ENCODE assay signal across 9 mouse cellular contexts in genomic region chr4:59549977-59550560, GRCm38 (mm10). TPM values are rescaled to one million over a fixed set of nuclear protein-coding genes. Genes with fewer than 3 reads are reported as not detected.
A peak's percentile ranks its signal among the peaks of the same experiment; 100 is the strongest.
DNase-seq lines count a peak whose midpoint lies in the region; ATAC-seq and TF ChIP-seq lines count a peak whose summit lies in the region.
"Had no signal": no experiment of that assay in that cellular context is flagged by ENCODE, and none has a peak within 500 bp of the region (broad histone marks: within the 10 kb centered on the region; RNA-seq: fewer than 3 reads in every experiment).

No protein-coding gene starts in this region.

- peak overlapping the region; percentile 87 for H3K9ac ChIP-seq in heart, embryonic 14.5 days (ENCODE audit: low read length)
- peak overlapping the region; percentile 99 for H3K9ac ChIP-seq in MEL (ENCODE audit: control insufficient read depth, low read depth, low read length, poor library complexity, severe bottlenecking)
- peak overlapping the region; percentile 85 for H3K9ac ChIP-seq in hindbrain, embryonic 13.5 days
- H3K9ac ChIP-seq in midbrain, embryonic 15.5 days: peak overlapping the region; percentile 74; the same call in 1 of the 2 replicates

- peak overlapping the region; percentile 63 to 95 for H3K4me3 ChIP-seq in heart, embryonic 14.5 days (ENCODE audit: control insufficient read depth in 1 of 2, insufficient read depth in 1 of 2, low read depth in 1 of 2, low read length in 2 of 2)
- H3K4me3 ChIP-seq in MEL (ENCODE audit: control insufficient read depth in 1 of 2, insufficient read depth in 1 of 2, low read depth in 2 of 2, low read length in 2 of 2): peak overlapping the region; percentile 68 to 81
- H3K4me3 ChIP-seq in hindbrain, embryonic 13.5 days: peak overlapping the region; percentile 87
- peak overlapping the region; percentile 97 for H3K4me3 ChIP-seq in midbrain, embryonic 15.5 days

- TF ChIP-seq RAD21 in MEL (IDR thresholded peaks at IDR 0.05; ENCODE audit: low read depth, low read length): no peak

- peak overlapping the region; percentile 93 for H3K4me2 ChIP-seq in heart, embryonic 14.5 days (ENCODE audit: low read length)
- H3K4me2 ChIP-seq in hindbrain, embryonic 13.5 days: peak overlapping the region; percentile 77
- peak overlapping the region; percentile 86 for H3K4me2 ChIP-seq in midbrain, embryonic 15.5 days

- no peak for TF ChIP-seq CTCF in MEL (IDR thresholded peaks at IDR 0.05 in 2 of 3, conservative IDR thresholded peaks at IDR 0.05 in 1 of 3; ENCODE audit: control insufficient read depth in 1 of 3, insufficient read depth in 1 of 3, low read depth in 2 of 3, low read length in 3 of 3, poor library complexity in 1 of 3, severe bottlenecking in 1 of 3)

- H3K27me3 ChIP-seq in heart, embryonic 14.5 days (ENCODE audit: control insufficient read depth, insufficient read depth, low read length): no peaks in the 10 kb centered on the region
- H3K27me3 ChIP-seq in MEL (ENCODE audit: control insufficient read depth in 1 of 2, insufficient read depth in 2 of 2, low read length in 2 of 2): no peaks in the 10 kb centered on the region
- H3K27me3 ChIP-seq in hindbrain, embryonic 13.5 days: no peaks in the 10 kb centered on the region
- H3K27me3 ChIP-seq in midbrain, embryonic 15.5 days (replicated peaks): no peaks in the 10 kb centered on the region
- H3K27me3 ChIP-seq: Patski had no signal

- WGBS in heart, embryonic 14.5 days: 25% methylated on average over 11 of the region's 11 CpGs
- 20% methylated on average over 11 of the region's 11 CpGs for WGBS in hindbrain, embryonic 13.5 days
- 15% methylated on average over 11 of the region's 11 CpGs for WGBS in midbrain, embryonic 15.5 days

- H3K27ac ChIP-seq in heart, embryonic 14.5 days (replicated peaks in 1 of 2; ENCODE audit: control insufficient read depth in 1 of 2, insufficient read depth in 1 of 2, low read depth in 2 of 2, low read length in 2 of 2): peak overlapping the region in 1 of 2 experiments; percentile 93; a peak in 2 of 4 replicates
- peak overlapping the region; percentile 70 for H3K27ac ChIP-seq in MEL (ENCODE audit: control insufficient read depth, low read depth, low read length)
- H3K27ac ChIP-seq in hindbrain, embryonic 13.5 days: no peak overlapping the region
- H3K27ac ChIP-seq in midbrain, embryonic 15.5 days: no peak overlapping the region

- H3K36me3 ChIP-seq in heart, embryonic 14.5 days (ENCODE audit: control insufficient read depth, insufficient read depth, low read length): no peaks in the 10 kb centered on the region
- peaks cover 0 to 10% of the 10 kb centered on the region in 2 experiments; a peak in 2 of 4 replicates for H3K36me3 ChIP-seq in MEL (ENCODE audit: control insufficient read depth in 1 of 2, insufficient read depth in 2 of 2, low read length in 2 of 2)
- H3K36me3 ChIP-seq in hindbrain, embryonic 13.5 days: no peaks in the 10 kb centered on the region
- no peaks in the 10 kb centered on the region for H3K36me3 ChIP-seq in midbrain, embryonic 15.5 days (replicated peaks)

- ATAC-seq in heart, embryonic 14.5 days (ENCODE audit: insufficient number of reproducible peaks, insufficient read depth, low FRiP score, low read depth): no peak
- no peak for ATAC-seq in hindbrain, embryonic 13.5 days (ENCODE audit: low FRiP score)
- no peak for ATAC-seq in midbrain, embryonic 15.5 days (replicated peaks)
- ATAC-seq in megakaryocyte progenitor cell, adult 5-6 weeks (replicated peaks; ENCODE audit: poor library complexity): no peak
- no peak for ATAC-seq in inflammation-experienced regulatory T-cells, adult 6 months

- H3K79me2 ChIP-seq in MEL (ENCODE audit: control insufficient read depth, insufficient read depth, low read length, poor library complexity): peaks cover 35% of the 10 kb centered on the region

- TF ChIP-seq POLR2A in MEL (IDR thresholded peaks at IDR 0.05; ENCODE audit: control insufficient read depth in 1 of 2, insufficient read depth in 1 of 2, low read depth in 1 of 2, low read length in 2 of 2, poor library complexity in 1 of 2): no peak

- H3K4me1 ChIP-seq in heart, embryonic 14.5 days (ENCODE audit: control insufficient read depth in 2 of 2, insufficient read depth in 2 of 2, low read length in 2 of 2): peaks cover 0 to 19% of the 10 kb centered on the region in 2 experiments; a peak in 2 of 4 replicates
- H3K4me1 ChIP-seq in MEL (ENCODE audit: control insufficient read depth in 1 of 2, insufficient read depth in 2 of 2, low read length in 2 of 2): peaks cover 6% of the 10 kb centered on the region in 2 experiments; a peak in 3 of 4 replicates
- peaks cover 23% of the 10 kb centered on the region for H3K4me1 ChIP-seq in hindbrain, embryonic 13.5 days (replicated peaks)
- peaks cover 10% of the 10 kb centered on the region for H3K4me1 ChIP-seq in midbrain, embryonic 15.5 days

- TF ChIP-seq EP300 in MEL (IDR thresholded peaks at IDR 0.05; ENCODE audit: low read depth in 1 of 2, low read length in 2 of 2): no peak

- intact Hi-C loops in heart, postnatal 36 days (cut with DNase I): loop anchor here (2.0 to 5.0 kb wide), 2 partner anchors 53 to 361 kb away; partner anchors contain the start of gene Ugcg
- intact Hi-C loops in left cerebral cortex, postnatal 4 days (cut with DNase I): loop anchor here (5.0 kb wide), 2 partner anchors 168 to 178 kb away; no protein-coding TSS in a partner anchor

- H3K9me3 ChIP-seq in heart, embryonic 14.5 days (ENCODE audit: control insufficient read depth, low read length): no peaks in the 10 kb centered on the region
- no peaks in the 10 kb centered on the region for H3K9me3 ChIP-seq in MEL (replicated peaks; ENCODE audit: insufficient read depth, low read length)
- H3K9me3 ChIP-seq in hindbrain, embryonic 13.5 days: no peaks in the 10 kb centered on the region
- H3K9me3 ChIP-seq in midbrain, embryonic 15.5 days: no peaks in the 10 kb centered on the region

- no peak for DNase-seq in heart, postnatal 36 days
- peak; percentile 61 for DNase-seq in MEL (ENCODE audit: low read depth, low spot score)
- no peak for DNase-seq in left cerebral cortex, postnatal 4 days

TF ChIP-seq in MEL, 35 proteins besides CTCF, POLR2A, EP300 and RAD21 (continues in another document):
- no peak for TF ChIP-seq NELFE (IDR thresholded peaks at IDR 0.05; ENCODE audit: low read depth, low read length)
- peak; percentile 94 for TF ChIP-seq ZNF384 (IDR thresholded peaks at IDR 0.05; ENCODE audit: low read depth, low read length)
- no peak for TF ChIP-seq MAFK (IDR thresholded peaks at IDR 0.05; ENCODE audit: borderline replicate concordance, low read depth, low read length)
- TF ChIP-seq E2F4 (IDR thresholded peaks at IDR 0.05; ENCODE audit: borderline replicate concordance, low read depth, low read length): no peak
- TF ChIP-seq BHLHE40 (IDR thresholded peaks at IDR 0.05; ENCODE audit: borderline replicate concordance, low read depth, low read length): no peak
- TF ChIP-seq SIN3A (IDR thresholded peaks at IDR 0.05; ENCODE audit: low read length): peak; percentile 50; the same call in 1 of the 2 replicates
- no peak for TF ChIP-seq TCF12 (IDR thresholded peaks at IDR 0.05; ENCODE audit: low read depth, low read length)
- TF ChIP-seq ETS1 (IDR thresholded peaks at IDR 0.05; ENCODE audit: low read depth, low read length): peak; percentile 12; the same call in 1 of the 2 replicates
- no peak for TF ChIP-seq ELF1 (IDR thresholded peaks at IDR 0.05; ENCODE audit: low read depth, low read length)
- no peak for TF ChIP-seq JUND (IDR thresholded peaks at IDR 0.05; ENCODE audit: low read depth, low read length)
- TF ChIP-seq ZKSCAN1 (IDR thresholded peaks at IDR 0.05; ENCODE audit: low read depth, low read length): no peak
- TF ChIP-seq MYC (IDR thresholded peaks at IDR 0.05; ENCODE audit: low read depth, low read length): 0 out of 2 replicates have a peak, but pooled peaks have one; percentile 23
- no peak for TF ChIP-seq MYB (IDR thresholded peaks at IDR 0.05; ENCODE audit: low read depth, low read length)
- peak; percentile 54; the same call in 1 of the 2 replicates for TF ChIP-seq MXI1 (IDR thresholded peaks at IDR 0.05; ENCODE audit: low read depth, low read length)
- TF ChIP-seq POLR2AphosphoS5 (IDR thresholded peaks at IDR 0.05; ENCODE audit: borderline replicate concordance, low read depth, low read length): no peak
- TF ChIP-seq UBTF (IDR thresholded peaks at IDR 0.05; ENCODE audit: borderline replicate concordance, insufficient read depth, low read depth, low read length): no peak
- TF ChIP-seq GABPA (IDR thresholded peaks at IDR 0.05; ENCODE audit: low read depth, low read length): no peak

RNA-seq across cellular contexts. Expression of gene Ptbp3, which starts 0.9 kb away (rescaled TPM):
- polyA plus RNA-seq in heart, embryonic 14.5 days (2014; fragmentation: Nextera tagmentation; extraction: Ambion mirVana): 37.7 and 38.1 TPM in 2 replicates
- 10 to 100 TPM; 30.4 to 31.2 TPM for total RNA-seq in heart, postnatal 36 days (2021)
- total RNA-seq in MEL (2012; rRNA removed): 78.8 and 90.0 TPM in 2 replicates
- polyA plus RNA-seq in MEL (2012; ENCODE audit: insufficient read depth in 1 of 2, insufficient read length in 2 of 2, low read depth in 1 of 2, low replicate concordance in 2 of 2, missing spikeins in 1 of 2): 100 to 1,000 TPM; 121 to 315 TPM
- polyA plus RNA-seq in hindbrain, embryonic 13.5 days (2015; fragmentation: Nextera tagmentation; extraction: Ambion mirVana): 21.5 and 22.2 TPM in 2 replicates
- 16.9 and 18.9 TPM in 2 replicates for polyA plus RNA-seq in midbrain, embryonic 15.5 days (2015; fragmentation: Nextera tagmentation; extraction: Ambion mirVana)
- 275 and 331 TPM in 2 replicates for total RNA-seq in megakaryocyte progenitor cell, adult 5-6 weeks (2015)
- total RNA-seq in megakaryocyte progenitor cell, adult 5-6 weeks (2017): 231 and 237 TPM in 2 replicates
- polyA plus RNA-seq in inflammation-experienced regulatory T-cells, adult 6 months (2017; shearing (Covaris generic)): 100 to 1,000 TPM in 2 of 3 experiments, 10 to 100 TPM in 1; 96.1 to 119 (median 110) TPM
- total RNA-seq in left cerebral cortex, postnatal 4 days (2021): 10 to 100 TPM; 28.9 to 29.9 TPM

RNA-seq across cellular contexts. Expression of gene Hsdl2, which starts 31.3 kb away (rescaled TPM):
- 54.0 and 57.4 TPM in 2 replicates for polyA plus RNA-seq in heart, embryonic 14.5 days (2014; fragmentation: Nextera tagmentation; extraction: Ambion mirVana)
- total RNA-seq in heart, postnatal 36 days (2021): 100 to 1,000 TPM; 240 to 258 TPM
- 8.4 and 10.6 TPM in 2 replicates for total RNA-seq in MEL (2012; rRNA removed)
- 10 to 100 TPM in 1 of 2 experiments, not detected in 1; 15.0 TPM for polyA plus RNA-seq in MEL (2012; ENCODE audit: insufficient read depth in 1 of 2, insufficient read length in 2 of 2, low read depth in 1 of 2, low replicate concordance in 2 of 2, missing spikeins in 1 of 2)
- 41.4 and 46.8 TPM in 2 replicates for polyA plus RNA-seq in hindbrain, embryonic 13.5 days (2015; fragmentation: Nextera tagmentation; extraction: Ambion mirVana)
- polyA plus RNA-seq in midbrain, embryonic 15.5 days (2015; fragmentation: Nextera tagmentation; extraction: Ambion mirVana): 29.9 and 32.9 TPM in 2 replicates
- total RNA-seq in megakaryocyte progenitor cell, adult 5-6 weeks (2015): 53.7 and 59.9 TPM in 2 replicates
- total RNA-seq in megakaryocyte progenitor cell, adult 5-6 weeks (2017): 59.6 and 61.6 TPM in 2 replicates
- 10 to 100 TPM; 34.5 to 47.5 (median 41.4) TPM for polyA plus RNA-seq in inflammation-experienced regulatory T-cells, adult 6 months (2017; shearing (Covaris generic))
- total RNA-seq in left cerebral cortex, postnatal 4 days (2021): 10 to 100 TPM; 19.2 to 21.5 TPM
